Mouse (Mus musculus): ENCODE measurements around the gene Pde4a. TPM values are rescaled to one million over a fixed set of nuclear protein-coding genes. Genes with fewer than 3 reads are reported as not detected.
A peak's percentile ranks its signal among the peaks of the same experiment; 100 is the strongest.

Gene Pde4a
- polyA plus RNA-seq, 1 experiment from 2014 or later, result 5.4 TPM

- Histone ChIP-seq H3K9ac (ENCODE audit: low read depth, low read length) (peak overlapping the region; percentile 26; the same call in 1 of the 2 replicates), H3K27ac (ENCODE audit: low read depth, low read length) (no peak overlapping the region), H3K4me1 (replicated peaks; ENCODE audit: control insufficient read depth, insufficient read depth, low read length) (no peaks in the 10 kb centered on the region; the same call in 1 of the 2 replicates), H3K4me2 (peak overlapping the region; percentile 45), H3K27me3 (replicated peaks; ENCODE audit: control insufficient read depth, insufficient read depth, low read length) (no peaks in the 10 kb centered on the region), H3K36me3 (ENCODE audit: control insufficient read depth, insufficient read depth, low read length) (peaks cover 7% of the 10 kb centered on the region; the same call in 1 of the 2 replicates), H3K9me3 (ENCODE audit: control insufficient read depth, low read length) (no peaks in the 10 kb centered on the region), H3K4me3 (ENCODE audit: low read depth, low read length) (peak overlapping the region; percentile 20; the same call in 1 of the 2 replicates)
- DNase-seq (ENCODE audit: low spot score) (no peak), ATAC-seq (replicated peaks; ENCODE audit: low FRiP score) (no peak)
- WGBS, result 62% methylated on average over 19 of the region's 19 CpGs
Measured at GRCm38 (mm10) chr9:21196521-21197433, 31.3 kb downstream of the Pde4a start.

DNA sequence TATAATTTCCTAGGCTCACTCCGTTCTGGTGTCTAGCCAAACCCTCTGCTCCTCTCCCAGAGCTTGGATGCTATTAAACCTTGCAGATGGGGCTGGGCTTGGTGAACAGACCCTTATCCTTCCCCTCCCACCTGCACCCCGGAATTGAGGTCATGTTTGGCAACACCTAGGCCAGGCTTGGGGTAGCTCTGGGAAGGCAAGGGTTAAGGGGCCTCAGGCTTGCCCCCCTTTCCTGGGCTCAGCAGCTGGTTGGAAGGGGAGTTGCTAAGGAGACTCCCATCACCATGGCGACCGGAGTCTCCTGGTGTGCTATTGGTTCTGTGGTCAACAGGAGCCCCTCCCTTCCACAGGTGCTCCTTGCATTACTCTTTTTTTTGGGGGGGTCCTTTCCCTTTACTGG is 32.5 kb downstream of the Pde4a start:
- 72% methylated on average over 4 of the region's 4 CpGs for WGBS
- no peak overlapping the region for H3K4me2 ChIP-seq
- no peak for DNase-seq (ENCODE audit: low spot score)

DNA sequence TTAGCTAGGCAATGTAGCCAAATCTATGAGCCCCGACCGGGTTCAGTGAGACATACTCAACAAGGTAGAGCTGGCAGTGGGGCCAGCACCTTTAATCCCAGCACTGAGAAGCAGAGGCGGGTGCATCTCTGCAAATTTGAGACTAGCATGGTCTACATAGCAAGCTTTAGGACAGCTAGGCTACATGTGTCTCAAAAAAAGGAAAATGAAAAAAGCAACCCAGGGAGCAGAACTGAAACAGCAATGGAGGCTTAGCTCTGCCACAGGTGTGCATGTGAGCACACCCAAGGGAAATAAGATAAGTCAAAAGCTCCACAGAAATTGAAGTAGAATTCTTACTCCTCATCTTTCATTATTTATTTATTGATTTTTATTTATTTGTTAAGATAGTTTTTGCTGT is 33.4 kb downstream of the Pde4a start:
- Histone ChIP-seq H3K4me3 (ENCODE audit: low read depth, low read length) (no peak overlapping the region), H3K9ac (ENCODE audit: low read depth, low read length) (no peak overlapping the region), H3K36me3 (ENCODE audit: control insufficient read depth, insufficient read depth, low read length) (0 out of 2 replicates have a peak, but pooled peaks cover 4% of the 10 kb centered on the region), H3K27me3 (replicated peaks; ENCODE audit: control insufficient read depth, insufficient read depth, low read length) (no peaks in the 10 kb centered on the region), H3K9me3 (ENCODE audit: control insufficient read depth, low read length) (no peaks in the 10 kb centered on the region), H3K27ac (ENCODE audit: low read depth, low read length) (no peak overlapping the region), H3K4me2 (no peak overlapping the region), H3K4me1 (replicated peaks; ENCODE audit: control insufficient read depth, insufficient read depth, low read length) (no peaks in the 10 kb centered on the region; the same call in 1 of the 2 replicates)
- 79% methylated on average over 3 of the region's 3 CpGs for WGBS
- ATAC-seq (replicated peaks; ENCODE audit: low FRiP score) (no peak), DNase-seq (ENCODE audit: low spot score) (no peak)

More for the DNA sequence above, 32.5 kb downstream of the Pde4a start:
- H3K36me3 ChIP-seq (ENCODE audit: control insufficient read depth, insufficient read depth, low read length), result 0 out of 2 replicates have a peak, but pooled peaks cover 4% of the 10 kb centered on the region
- H3K4me1 ChIP-seq (replicated peaks; ENCODE audit: control insufficient read depth, insufficient read depth, low read length), result no peaks in the 10 kb centered on the region; the same call in 1 of the 2 replicates
- H3K27me3 ChIP-seq (replicated peaks; ENCODE audit: control insufficient read depth, insufficient read depth, low read length), result no peaks in the 10 kb centered on the region
- H3K9ac ChIP-seq (ENCODE audit: low read depth, low read length), result no peak overlapping the region
- H3K9me3 ChIP-seq (ENCODE audit: control insufficient read depth, low read length), result no peaks in the 10 kb centered on the region
- ATAC-seq (replicated peaks; ENCODE audit: low FRiP score), result no peak
- H3K27ac ChIP-seq (ENCODE audit: low read depth, low read length), result no peak overlapping the region
- H3K4me3 ChIP-seq (ENCODE audit: low read depth, low read length), result no peak overlapping the region

DNA sequence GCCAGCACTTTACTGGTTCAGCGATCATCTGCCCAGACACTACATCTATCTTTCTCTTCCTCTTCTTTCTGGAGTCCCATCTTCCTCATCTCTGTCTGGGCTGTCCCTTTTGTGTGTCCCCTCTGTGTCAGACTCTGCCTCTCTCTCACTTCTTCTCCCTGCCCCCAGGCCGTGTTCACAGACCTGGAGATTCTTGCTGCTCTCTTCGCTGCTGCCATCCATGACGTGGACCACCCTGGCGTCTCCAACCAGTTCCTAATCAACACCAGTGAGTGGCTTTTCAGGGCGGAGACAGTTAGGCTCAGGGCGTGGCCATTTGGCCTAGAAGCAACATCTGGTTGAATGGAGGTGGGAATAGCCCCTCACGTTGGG is 38.6 kb downstream of the Pde4a start:
- 0 out of 2 replicates have a peak, but pooled peaks cover 4% of the 10 kb centered on the region for H3K36me3 ChIP-seq (ENCODE audit: control insufficient read depth, insufficient read depth, low read length)
- no peak overlapping the region for H3K27ac ChIP-seq (ENCODE audit: low read depth, low read length)
- DNase-seq (ENCODE audit: low spot score) (no peak), ATAC-seq (replicated peaks; ENCODE audit: low FRiP score) (peak; percentile 35)
- no peak overlapping the region for H3K9ac ChIP-seq (ENCODE audit: low read depth, low read length)
- H3K4me2 ChIP-seq, result peak overlapping the region; percentile 62
- no peaks in the 10 kb centered on the region for H3K27me3 ChIP-seq (replicated peaks; ENCODE audit: control insufficient read depth, insufficient read depth, low read length)
- H3K4me1 ChIP-seq (replicated peaks; ENCODE audit: control insufficient read depth, insufficient read depth, low read length), result peaks cover 9% of the 10 kb centered on the region; the same call in 1 of the 2 replicates
- 41% methylated on average over 8 of the region's 8 CpGs for WGBS
- H3K4me3 ChIP-seq (ENCODE audit: low read depth, low read length), result no peak overlapping the region
- no peaks in the 10 kb centered on the region for H3K9me3 ChIP-seq (ENCODE audit: control insufficient read depth, low read length)

DNA sequence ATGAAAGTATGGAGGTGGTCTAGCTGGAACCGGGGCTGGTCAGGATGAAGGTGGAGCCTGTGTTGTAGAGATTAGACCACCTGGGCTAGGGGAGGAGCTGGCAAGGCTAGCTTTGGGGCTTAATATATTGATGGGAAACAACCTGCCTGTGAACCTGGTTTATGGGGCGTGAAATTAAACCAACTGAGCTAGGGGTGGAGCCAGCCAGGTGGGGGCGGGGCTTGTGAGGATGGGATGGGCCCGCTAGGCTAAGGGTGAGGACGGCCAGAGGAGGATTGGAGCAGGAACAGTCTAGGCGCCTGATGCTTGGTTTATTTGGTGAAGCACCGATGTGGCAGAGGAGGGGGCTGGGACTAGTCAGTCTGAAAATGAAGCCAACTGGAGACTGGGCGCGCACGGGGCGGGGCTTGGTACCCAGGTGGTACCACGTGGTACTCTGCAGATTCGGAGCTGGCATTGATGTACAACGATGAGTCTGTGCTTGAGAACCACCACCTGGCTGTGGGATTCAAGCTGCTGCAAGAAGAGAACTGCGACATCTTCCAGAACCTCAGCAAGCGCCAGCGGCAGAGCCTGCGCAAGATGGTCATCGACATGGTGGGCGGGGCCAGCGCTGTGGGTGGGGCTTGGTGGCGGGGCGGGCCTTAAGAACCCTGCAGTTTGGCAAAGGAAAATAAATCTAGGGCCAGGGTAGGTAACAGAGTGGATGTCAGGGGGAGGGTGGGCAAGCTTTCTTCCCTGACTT is 39.2 kb downstream of the Pde4a start:
- Histone ChIP-seq H3K9ac (ENCODE audit: low read depth, low read length) (no peak overlapping the region; the same call in 1 of the 2 replicates), H3K4me2 (peak overlapping the region; percentile 62), H3K27me3 (replicated peaks; ENCODE audit: control insufficient read depth, insufficient read depth, low read length) (no peaks in the 10 kb centered on the region), H3K9me3 (ENCODE audit: control insufficient read depth, low read length) (no peaks in the 10 kb centered on the region), H3K4me1 (replicated peaks; ENCODE audit: control insufficient read depth, insufficient read depth, low read length) (peaks cover 9% of the 10 kb centered on the region; the same call in 1 of the 2 replicates), H3K4me3 (ENCODE audit: low read depth, low read length) (peak overlapping the region; percentile 41), H3K36me3 (ENCODE audit: control insufficient read depth, insufficient read depth, low read length) (0 out of 2 replicates have a peak, but pooled peaks cover 3% of the 10 kb centered on the region), H3K27ac (ENCODE audit: low read depth, low read length) (no peak overlapping the region)
- 38% methylated on average over 23 of the region's 23 CpGs for WGBS
- no peak for DNase-seq (ENCODE audit: low spot score)
- peak; percentile 40 for ATAC-seq (replicated peaks; ENCODE audit: low FRiP score)

GRCm38 (mm10) chr9:21206848-21207247 is 41.3 kb downstream of the Pde4a start:
- Histone ChIP-seq H3K9ac (ENCODE audit: low read depth, low read length) (no peak overlapping the region), H3K27me3 (replicated peaks; ENCODE audit: control insufficient read depth, insufficient read depth, low read length) (no peaks in the 10 kb centered on the region), H3K27ac (ENCODE audit: low read depth, low read length) (no peak overlapping the region), H3K9me3 (ENCODE audit: control insufficient read depth, low read length) (no peaks in the 10 kb centered on the region), H3K4me3 (ENCODE audit: low read depth, low read length) (no peak overlapping the region), H3K36me3 (ENCODE audit: control insufficient read depth, insufficient read depth, low read length) (no peaks in the 10 kb centered on the region), H3K4me2 (no peak overlapping the region), H3K4me1 (replicated peaks; ENCODE audit: control insufficient read depth, insufficient read depth, low read length) (peaks cover 9% of the 10 kb centered on the region; the same call in 1 of the 2 replicates)
- DNase-seq (ENCODE audit: low spot score) (no peak), ATAC-seq (replicated peaks; ENCODE audit: low FRiP score) (no peak)
- WGBS, result 85% methylated on average over 6 of the region's 6 CpGs

- Histone ChIP-seq H3K4me1 (replicated peaks; ENCODE audit: control insufficient read depth, insufficient read depth, low read length) (peaks cover 9% of the 10 kb centered on the region; the same call in 1 of the 2 replicates), H3K4me2 (no peak overlapping the region), H3K27me3 (replicated peaks; ENCODE audit: control insufficient read depth, insufficient read depth, low read length) (no peaks in the 10 kb centered on the region), H3K4me3 (ENCODE audit: low read depth, low read length) (no peak overlapping the region), H3K36me3 (ENCODE audit: control insufficient read depth, insufficient read depth, low read length) (no peaks in the 10 kb centered on the region), H3K9me3 (ENCODE audit: control insufficient read depth, low read length) (no peaks in the 10 kb centered on the region), H3K27ac (ENCODE audit: low read depth, low read length) (no peak overlapping the region), H3K9ac (ENCODE audit: low read depth, low read length) (no peak overlapping the region)
- DNase-seq (ENCODE audit: low spot score), result no peak
- no peak for ATAC-seq (replicated peaks; ENCODE audit: low FRiP score)
- WGBS, result 76% methylated on average over 2 of the region's 2 CpGs
Measured at GRCm38 (mm10) chr9:21208626-21209025, 43.1 kb downstream of the Pde4a start.

- H3K9me3 ChIP-seq (ENCODE audit: control insufficient read depth, low read length), result no peaks in the 10 kb centered on the region
- no peak overlapping the region for H3K4me3 ChIP-seq (ENCODE audit: low read depth, low read length)
- no peak overlapping the region for H3K9ac ChIP-seq (ENCODE audit: low read depth, low read length)
- WGBS, result 72% methylated on average over 6 of the region's 6 CpGs
- no peak overlapping the region for H3K27ac ChIP-seq (ENCODE audit: low read depth, low read length)
- H3K4me2 ChIP-seq, result no peak overlapping the region
- no peaks in the 10 kb centered on the region for H3K27me3 ChIP-seq (replicated peaks; ENCODE audit: control insufficient read depth, insufficient read depth, low read length)
- no peak for DNase-seq (ENCODE audit: low spot score)
- no peaks in the 10 kb centered on the region for H3K4me1 ChIP-seq (replicated peaks; ENCODE audit: control insufficient read depth, insufficient read depth, low read length)
- H3K36me3 ChIP-seq (ENCODE audit: control insufficient read depth, insufficient read depth, low read length), result no peaks in the 10 kb centered on the region
- ATAC-seq (replicated peaks; ENCODE audit: low FRiP score), result no peak
Measured at GRCm38 (mm10) chr9:21210821-21211220, 45.3 kb downstream of the Pde4a start.

Data from liver, embryonic 11.5 days (tissue).